Mouse (Mus musculus) heart, adult 18-20 months (tissue): ENCODE measurements around the gene Zbtb9. TPM values are rescaled to one million over a fixed set of nuclear protein-coding genes. Genes with fewer than 3 reads are reported as not detected.
A peak's percentile ranks its signal among the peaks of the same experiment; 100 is the strongest.
"Not testable (repeated sequence)": the region's sequence is repeated elsewhere in the genome, so short reads cannot be mapped to it uniquely, and the experiment has no call there.

Source experiments
- DNase-seq, 2 experiments: peaks; one replicate each; pipeline ENCODE4 v3.0.0; 2021 to 2022; ENCODE audit warnings: mixed read lengths in 1 of 2
- long read RNA-seq, 2 experiments: library from polyadenylated mRNA; stranded (forward); transcript quantifications; one replicate each; pipeline ENCODE4 v2.0.0; 2021
- total RNA-seq, 2 experiments: library from RNA; stranded (reverse); gene quantifications; 2 replicates each; pipeline ENCODE4 v1.2.3; 2021

Gene Zbtb9
- 1 to 10 TPM; 2.6 to 3.7 TPM for total RNA-seq
- long read RNA-seq, experiment 1, partial matches to known transcripts: 0 of 3 reads
- long read RNA-seq, experiment 1, other reads (novel, unspliced or antisense): 2 of 3 reads
- long read RNA-seq, experiment 2: 0 reads

- peak; percentile 95 to 98 for DNase-seq
Observed at GRCm38 (mm10) chr17:26972703-26973574, at the start of gene Zbtb9. Gene Zbtb9 (plus strand): TSS chr17:26973167.

- DNase-seq: not testable (repeated sequence)
Observed at GRCm38 (mm10) chr17:26925414-26925813, 47.6 kb upstream of the Zbtb9 start.

DNA sequence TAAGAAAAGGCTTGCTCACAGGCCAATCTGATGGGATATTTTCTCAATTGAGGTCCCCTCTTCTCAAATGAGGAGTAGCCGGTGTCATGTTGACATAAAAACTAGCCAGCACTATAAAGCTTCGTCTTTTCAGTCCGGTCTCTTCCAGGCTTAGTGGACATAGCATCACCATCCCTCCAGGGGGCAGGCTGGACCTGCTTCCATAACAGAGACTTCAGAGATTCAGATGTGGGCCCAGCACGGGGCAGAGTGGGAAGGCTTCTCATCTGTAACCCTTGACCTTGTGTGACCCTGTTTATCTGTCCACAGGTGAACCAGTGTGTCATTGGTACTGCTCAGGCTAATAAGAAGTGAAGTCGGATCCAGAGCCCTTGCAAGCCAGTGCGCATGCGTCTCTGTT, 41.2 kb upstream of the Zbtb9 start:
- peak; percentile 49 to 65 for DNase-seq

- DNase-seq: peak; percentile 97 to 99
Observed at GRCm38 (mm10) chr17:26932839-26933398, 40.0 kb upstream of the Zbtb9 start, which contains the start of gene Phf1. Gene Phf1 (plus strand): TSS chr17:26933052.

- no peak for DNase-seq
Observed at GRCm38 (mm10) chr17:26933419-26933818, 39.5 kb upstream of the Zbtb9 start.

DNA sequence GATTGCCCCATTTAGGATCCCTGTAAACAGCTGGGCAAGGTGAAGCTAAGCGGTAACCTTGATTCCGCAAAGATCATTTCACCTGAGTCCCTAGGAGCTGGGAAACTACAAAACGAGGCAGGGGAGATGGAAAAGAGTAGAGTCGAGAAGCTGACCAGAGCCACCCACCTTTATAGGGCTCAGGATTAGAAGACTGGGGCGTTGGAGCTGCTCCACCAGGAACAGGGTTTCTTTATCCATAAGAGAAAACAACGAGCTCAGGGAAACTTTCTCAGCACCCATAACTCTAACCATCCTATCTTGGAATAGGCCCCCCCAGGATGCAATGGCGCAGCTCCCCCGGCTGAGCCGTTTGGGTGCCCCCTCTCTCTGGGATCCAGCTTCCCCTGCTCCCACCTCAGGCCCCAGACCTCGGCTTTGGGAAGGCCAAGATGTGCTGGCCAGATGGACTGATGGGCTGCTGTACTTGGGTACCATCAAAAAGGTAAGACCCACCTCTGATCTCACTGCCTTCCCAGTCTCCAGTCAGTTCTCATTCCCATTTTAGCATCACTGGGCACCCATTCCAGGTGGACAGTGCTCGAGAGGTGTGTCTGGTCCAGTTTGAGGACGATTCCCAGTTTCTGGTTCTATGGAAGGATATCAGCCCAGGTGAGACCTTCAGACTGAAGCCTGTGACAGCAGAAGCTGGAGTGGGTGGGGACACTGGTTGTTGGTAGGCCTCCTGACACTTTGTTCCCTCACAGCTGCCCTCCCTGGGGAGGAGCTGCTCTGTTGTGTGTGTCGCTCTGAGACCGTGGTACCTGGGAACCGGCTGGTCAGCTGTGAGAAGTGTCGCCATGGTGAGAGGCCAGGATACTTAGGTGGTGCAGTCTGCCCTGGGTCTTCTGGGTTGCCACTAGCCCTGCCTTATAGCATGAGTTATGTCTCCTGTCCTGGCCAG, 38.8 kb upstream of the Zbtb9 start:
- no peak for DNase-seq

DNA sequence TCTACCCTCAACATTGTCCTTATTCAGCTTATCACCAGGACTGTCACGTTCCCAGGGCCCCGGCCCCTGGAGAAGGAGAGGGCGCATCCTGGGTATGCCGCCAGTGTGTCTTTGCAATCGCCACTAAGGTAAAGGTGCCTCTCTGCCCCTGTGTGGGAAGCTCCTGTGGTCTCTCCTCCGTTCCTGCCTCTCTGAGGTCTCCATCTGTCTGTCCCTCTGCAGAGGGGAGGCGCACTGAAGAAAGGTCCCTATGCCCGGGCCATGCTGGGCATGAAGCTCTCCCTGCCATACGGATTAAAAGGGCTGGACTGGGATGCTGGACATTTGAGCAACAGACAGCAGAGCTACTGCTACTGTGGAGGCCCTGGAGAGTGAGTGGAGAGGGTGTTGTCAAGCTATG, 37.9 kb upstream of the Zbtb9 start:
- no peak for DNase-seq

GRCm38 (mm10) chr17:26936453-26936852, 36.5 kb upstream of the Zbtb9 start:
- DNase-seq: no peak

- DNase-seq: no peak
Observed at GRCm38 (mm10) chr17:26936921-26937695, 35.9 kb upstream of the Zbtb9 start.

GRCm38 (mm10) chr17:26937883-26938695, 34.9 kb upstream of the Zbtb9 start:
- no peak for DNase-seq

DNA sequence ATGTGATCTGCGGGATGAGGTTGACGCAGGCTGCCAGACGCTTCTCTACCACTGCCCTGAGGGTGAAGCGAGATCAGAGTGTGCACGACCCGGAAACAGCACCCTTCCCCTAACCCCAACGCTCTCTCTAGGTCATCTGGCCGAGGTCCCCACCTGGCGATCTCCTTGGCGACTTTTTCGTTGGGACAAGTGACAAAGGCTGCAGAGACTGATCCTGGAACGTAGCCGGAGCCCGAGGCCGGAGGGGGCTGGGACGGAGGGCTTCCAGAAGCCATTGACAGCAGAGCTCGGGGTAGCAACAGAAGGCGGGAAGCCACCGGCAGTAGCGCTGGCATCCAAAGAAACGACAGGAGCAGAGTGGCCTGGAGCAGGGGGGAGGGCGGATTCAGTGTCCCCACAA, 34.2 kb upstream of the Zbtb9 start:
- DNase-seq: no peak

GRCm38 (mm10) chr17:26939178-26939972, 33.6 kb upstream of the Zbtb9 start, which contains the start of gene Cuta:
Gene Cuta (minus strand): TSS chr17:26939569.
- DNase-seq: peak; percentile 99 to 100

DNA sequence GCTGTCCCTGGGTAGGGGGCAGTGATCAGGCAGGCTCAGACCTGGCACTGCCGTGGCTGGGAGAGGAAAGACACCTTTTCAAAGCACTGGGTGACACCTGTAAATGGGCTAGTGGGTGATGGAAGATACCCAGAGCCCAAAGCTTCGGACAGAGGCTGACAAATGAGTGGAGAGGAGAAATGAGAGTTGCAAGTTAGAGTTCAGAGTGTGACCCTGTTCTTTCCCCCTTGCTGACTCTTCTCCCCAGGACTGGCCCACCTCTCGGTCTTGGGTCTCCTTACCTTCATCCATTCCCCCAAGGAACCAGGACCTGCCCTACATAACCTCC, 33.0 kb upstream of the Zbtb9 start:
- no peak for DNase-seq

- peak in 1 of 2 experiments; percentile 34 for DNase-seq
Observed at GRCm38 (mm10) chr17:26941031-26941789, 31.8 kb upstream of the Zbtb9 start, which contains the start of gene Syngap1. Gene Syngap1 (plus strand): TSS chr17:26941253.

DNA sequence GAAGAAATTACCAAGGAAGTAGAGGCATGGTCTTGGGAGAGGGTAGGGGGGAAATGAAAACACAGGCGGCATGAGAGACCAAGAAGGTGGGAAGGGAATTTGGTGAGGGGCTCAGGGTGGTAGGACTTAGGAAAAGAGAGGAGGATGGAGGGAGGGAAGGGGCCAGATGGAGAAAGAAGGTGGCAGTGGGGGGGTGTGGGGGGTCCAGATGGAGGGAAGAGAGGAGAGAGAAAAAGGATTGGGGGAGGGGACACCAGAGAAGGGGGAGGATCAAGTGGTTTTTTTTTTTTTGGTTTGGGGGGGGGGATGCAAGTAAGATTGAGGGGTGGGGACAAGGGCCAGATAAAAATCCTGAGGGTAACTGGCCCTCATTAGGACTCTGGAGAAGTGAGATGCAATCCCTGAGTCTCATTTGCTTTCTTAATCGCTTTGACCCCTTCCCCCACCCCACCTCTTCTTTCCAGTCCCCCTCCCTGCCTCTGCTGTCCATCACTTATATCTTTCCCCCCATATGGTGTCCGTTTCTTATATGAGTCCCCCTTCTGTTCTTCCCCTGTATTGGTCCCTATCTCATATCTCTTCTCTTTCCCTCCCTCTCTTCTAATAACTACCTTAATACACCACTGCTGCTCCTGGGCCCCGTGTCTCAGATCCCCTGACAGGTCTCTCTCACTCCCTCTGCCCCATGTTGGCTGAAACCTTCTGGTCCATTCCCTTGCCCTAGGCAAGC, 31.0 kb upstream of the Zbtb9 start:
- no peak for DNase-seq

- no peak for DNase-seq
Observed at GRCm38 (mm10) chr17:26945824-26946495, 27.0 kb upstream of the Zbtb9 start.

DNA sequence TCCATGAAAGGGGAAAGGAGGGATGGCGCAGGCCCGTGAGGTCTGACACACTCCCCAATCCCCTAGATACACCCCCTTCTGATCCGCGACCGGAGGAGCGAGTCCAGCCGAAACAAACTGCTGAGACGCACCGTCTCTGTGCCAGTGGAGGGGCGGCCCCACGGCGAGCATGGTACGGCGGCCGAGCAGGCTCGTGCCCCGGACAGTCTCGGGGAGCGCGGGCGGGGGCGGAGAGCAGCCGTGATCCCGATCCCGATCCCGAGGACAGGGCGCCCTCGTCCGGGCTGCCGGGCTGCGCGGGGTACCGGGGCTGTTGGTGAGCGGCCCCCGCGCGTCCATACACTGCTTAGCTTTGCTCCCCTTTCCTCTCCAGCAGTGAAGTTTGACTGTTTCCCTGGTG, 26.4 kb upstream of the Zbtb9 start:
- DNase-seq: peak; percentile 84 to 86
